Mouse (Mus musculus): ENCODE results near the gene Rdm1. TPM values are rescaled to one million over a fixed set of nuclear protein-coding genes. Genes with fewer than 3 reads are reported as not detected.
"Not testable (repeated sequence)": the region's sequence is repeated elsewhere in the genome, so short reads cannot be mapped to it uniquely, and the experiment has no call there.

Rdm1 gene
- 33.1 and 33.4 TPM in 2 replicates for polyA plus RNA-seq (2014; fragmentation: Nextera tagmentation; extraction: Ambion mirVana)

DNA sequence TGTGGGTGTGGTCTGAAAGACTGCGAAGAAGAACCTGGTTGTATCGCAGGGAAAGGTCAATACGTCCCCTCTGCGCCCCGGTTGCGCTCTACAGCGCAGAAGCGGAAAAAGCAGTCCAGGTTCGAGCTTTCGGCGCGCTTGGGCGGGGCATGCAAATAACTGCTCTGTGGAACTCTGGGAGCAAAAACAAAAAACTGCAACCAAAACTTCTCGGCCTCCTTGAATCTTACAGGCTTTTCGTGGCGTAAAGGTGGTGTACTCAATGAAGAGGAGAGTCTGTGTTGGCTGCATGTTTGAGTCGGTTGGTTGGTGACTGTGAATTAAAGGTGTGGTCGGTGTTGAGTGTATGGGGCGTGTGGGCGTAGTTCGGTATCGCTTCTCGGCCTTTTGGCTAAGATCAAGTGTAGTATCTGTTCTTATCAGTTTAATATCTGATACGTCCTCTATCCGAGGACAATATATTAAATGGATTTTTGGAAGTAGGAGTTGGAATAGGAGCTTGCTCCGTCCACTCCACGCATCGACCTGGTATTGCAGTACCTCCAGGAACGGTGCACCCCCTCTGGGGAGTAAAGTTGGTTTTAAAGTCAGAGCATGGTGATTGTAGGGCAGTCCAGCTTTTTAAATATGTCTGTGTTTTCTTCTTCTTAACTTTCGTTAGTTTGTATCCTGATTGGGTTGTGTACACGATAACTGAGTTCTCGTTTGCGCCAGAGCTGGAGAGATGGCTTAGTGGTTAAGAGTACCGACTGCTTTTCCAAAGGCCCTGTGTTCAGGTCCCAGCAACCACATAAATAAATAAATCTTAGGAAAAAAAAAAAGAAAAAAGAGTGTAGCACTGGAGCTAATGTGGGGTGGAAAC, at the start of gene Rdm1:
Rdm1 (plus strand) TSS at position 201 of the 862 bp plus-strand sequence.
- Histone ChIP-seq H3K27ac (ENCODE audit: low read depth) (peak within 1 kb of the TSS; percentile 98), H3K4me2 (peak within 1 kb of the TSS; percentile 85), H3K9ac (peak within 1 kb of the TSS; percentile 65), H3K36me3 (ENCODE audit: insufficient read depth) (no peaks in the 10 kb centered on the region), H3K27me3 (ENCODE audit: insufficient read depth, low read length) (no peaks in the 10 kb centered on the region), H3K4me3 (ENCODE audit: low read depth, low read length) (peak within 1 kb of the TSS; percentile 49), H3K4me1 (ENCODE audit: insufficient read depth) (no peaks in the 10 kb centered on the region), H3K9me3 (ENCODE audit: low read depth, low read length) (no peaks in the 10 kb centered on the region)
- DNase-seq (peak; percentile 93), ATAC-seq (ENCODE audit: insufficient read depth) (peak; percentile 95)
- WGBS: under 1% methylated on average over 33 of the region's 34 CpGs
- TF ChIP-seq CTCF (IDR thresholded peaks at IDR 0.05; ENCODE audit: low read depth): peak; percentile 8; the same call in 1 of the 2 replicates

DNA sequence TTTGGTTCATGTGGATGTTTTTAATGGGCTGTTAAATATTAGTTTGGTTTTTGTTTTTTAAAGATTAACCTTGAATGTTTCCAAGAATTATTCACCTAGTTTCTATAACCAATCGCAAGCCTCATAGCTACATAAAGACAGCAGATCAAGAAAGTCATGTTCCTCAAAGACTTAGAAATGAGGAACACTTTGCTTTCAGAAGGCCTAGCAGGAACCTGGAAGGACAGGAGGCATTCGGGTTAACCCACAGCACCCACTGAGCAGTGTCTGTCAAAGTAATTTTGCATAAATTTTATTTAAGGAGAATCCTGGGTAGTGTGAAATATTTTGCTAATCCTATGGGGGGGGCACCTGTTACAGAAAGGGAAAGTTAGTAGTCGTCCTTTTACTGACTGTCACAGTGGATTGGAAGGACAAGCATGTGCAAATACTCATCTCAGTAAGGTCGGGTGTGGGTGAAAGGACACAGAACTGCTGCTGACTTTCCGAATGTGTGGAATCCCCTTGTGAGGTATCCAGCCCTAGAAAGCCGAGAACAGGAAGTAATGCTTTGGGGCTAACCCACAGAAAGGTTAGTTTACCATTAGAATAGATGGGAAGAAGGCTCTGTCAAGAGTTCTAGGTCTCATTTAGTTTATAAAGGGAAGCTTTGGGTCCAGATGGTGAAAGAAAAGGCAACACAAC, 45.8 kb upstream of the Rdm1 start:
- H3K4me2 ChIP-seq: no peak overlapping the region
- H3K9me3 ChIP-seq (ENCODE audit: low read depth, low read length): no peaks in the 10 kb centered on the region
- no peak for TF ChIP-seq CTCF (IDR thresholded peaks at IDR 0.05; ENCODE audit: low read depth)
- 61% methylated on average over 6 of the region's 6 CpGs for WGBS
- peaks cover 39% of the 10 kb centered on the region for H3K36me3 ChIP-seq (ENCODE audit: insufficient read depth)
- H3K4me1 ChIP-seq (ENCODE audit: insufficient read depth): no peaks in the 10 kb centered on the region
- no peak for DNase-seq
- no peak overlapping the region for H3K9ac ChIP-seq
- H3K4me3 ChIP-seq (ENCODE audit: low read depth, low read length): no peak overlapping the region
- no peak overlapping the region for H3K27ac ChIP-seq (ENCODE audit: low read depth)
- H3K27me3 ChIP-seq (ENCODE audit: insufficient read depth, low read length): no peaks in the 10 kb centered on the region
- ATAC-seq (ENCODE audit: insufficient read depth): no peak

DNA sequence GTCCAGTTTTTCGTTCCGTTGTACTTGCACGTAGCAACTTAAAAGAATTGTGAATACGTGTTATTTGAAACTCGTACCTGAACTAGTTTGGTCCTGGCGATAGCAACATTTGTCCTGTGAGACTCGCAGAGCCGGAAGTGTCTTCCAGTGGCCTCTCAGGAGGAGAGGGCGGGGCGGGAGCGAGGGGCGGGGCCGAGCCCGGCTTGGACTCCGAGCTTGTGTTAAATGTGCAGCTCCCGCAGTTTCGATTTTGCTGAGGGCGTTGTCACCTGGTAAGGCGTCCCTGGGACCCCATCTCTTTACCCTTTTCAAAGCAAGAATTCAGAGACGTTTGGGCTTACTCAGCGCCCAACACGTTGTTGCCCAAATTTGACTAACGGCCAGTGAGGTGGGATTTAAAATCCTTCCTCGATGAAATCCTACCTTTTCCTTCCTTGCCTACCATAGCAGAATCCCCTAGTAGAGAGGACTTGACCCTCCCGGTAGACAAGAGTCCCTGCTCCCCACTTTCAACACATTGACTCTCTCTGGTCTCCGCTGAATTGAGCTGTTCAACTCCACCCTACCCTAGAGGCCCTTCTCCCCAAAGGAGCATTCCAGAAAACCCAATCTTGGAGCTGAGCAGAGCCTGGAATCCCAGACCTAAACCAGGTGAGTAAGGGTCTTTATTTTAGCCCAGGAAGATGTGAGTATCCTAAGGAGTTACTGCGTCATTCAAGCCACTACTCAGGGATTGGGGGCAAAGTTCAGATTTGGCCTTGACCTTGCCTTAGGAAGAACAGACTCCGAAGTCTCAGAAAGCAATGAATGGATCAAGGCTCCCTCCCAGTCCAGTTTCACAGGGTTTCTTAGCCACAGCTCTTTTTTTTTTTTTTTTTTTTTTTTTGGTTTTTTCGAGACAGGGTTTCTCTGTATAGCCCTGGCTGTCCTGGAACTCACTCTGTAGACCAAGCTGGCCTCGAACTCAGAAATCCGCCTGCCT, 44.6 kb upstream of the Rdm1 start, which contains the start of gene Tmem106a:
Tmem106a (plus strand) TSS at position 189 of the 982 bp plus-strand sequence.
- 17% methylated on average over 30 of the region's 31 CpGs for WGBS
- H3K4me2 ChIP-seq: peak within 1 kb of the TSS; percentile 68
- H3K27ac ChIP-seq (ENCODE audit: low read depth): no peak within 1 kb of the TSS
- no peaks in the 10 kb centered on the region for H3K27me3 ChIP-seq (ENCODE audit: insufficient read depth, low read length)
- peak within 1 kb of the TSS; percentile 45 for H3K4me3 ChIP-seq (ENCODE audit: low read depth, low read length)
- peak within 1 kb of the TSS; percentile 53 for H3K9ac ChIP-seq
- ATAC-seq (ENCODE audit: insufficient read depth) (peak; percentile 74), DNase-seq (peak; percentile 84)
- H3K4me1 ChIP-seq (ENCODE audit: insufficient read depth): no peaks in the 10 kb centered on the region
- no peak for TF ChIP-seq CTCF (IDR thresholded peaks at IDR 0.05; ENCODE audit: low read depth)
- H3K36me3 ChIP-seq (ENCODE audit: insufficient read depth): peaks cover 28% of the 10 kb centered on the region
- H3K9me3 ChIP-seq (ENCODE audit: low read depth, low read length): no peaks in the 10 kb centered on the region

DNA sequence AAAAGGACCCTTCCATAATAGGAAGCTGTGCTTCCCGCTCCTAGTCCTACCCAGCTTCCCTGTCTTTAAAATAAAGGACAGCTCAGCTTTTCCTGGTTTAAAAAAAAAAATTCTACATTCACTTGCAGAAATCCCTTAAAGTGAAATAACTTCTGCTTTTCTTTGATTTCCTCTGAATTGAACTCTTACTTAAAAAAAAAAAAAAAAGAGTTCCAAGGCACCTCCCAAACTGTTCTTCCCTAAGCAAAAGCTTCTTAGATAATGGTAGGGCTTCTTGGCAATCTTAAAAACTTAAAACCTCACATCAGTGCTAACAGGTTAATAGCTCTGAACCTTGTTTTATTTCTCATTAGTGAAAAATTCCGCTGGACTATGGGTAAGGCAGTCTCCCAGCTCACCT, 43.8 kb upstream of the Rdm1 start:
- no peak for ATAC-seq (ENCODE audit: insufficient read depth)
- Histone ChIP-seq H3K4me1 (ENCODE audit: insufficient read depth) (no peaks in the 10 kb centered on the region), H3K9me3 (ENCODE audit: low read depth, low read length) (no peaks in the 10 kb centered on the region), H3K4me2 (no peak overlapping the region), H3K27me3 (ENCODE audit: insufficient read depth, low read length) (no peaks in the 10 kb centered on the region), H3K9ac (no peak overlapping the region), H3K27ac (ENCODE audit: low read depth) (no peak overlapping the region), H3K4me3 (ENCODE audit: low read depth, low read length) (no peak overlapping the region), H3K36me3 (ENCODE audit: insufficient read depth) (peaks cover 19% of the 10 kb centered on the region)
- DNase-seq: no peak
- 86% methylated on average over 2 of the region's 2 CpGs for WGBS
- no peak for TF ChIP-seq CTCF (IDR thresholded peaks at IDR 0.05; ENCODE audit: low read depth)

DNA sequence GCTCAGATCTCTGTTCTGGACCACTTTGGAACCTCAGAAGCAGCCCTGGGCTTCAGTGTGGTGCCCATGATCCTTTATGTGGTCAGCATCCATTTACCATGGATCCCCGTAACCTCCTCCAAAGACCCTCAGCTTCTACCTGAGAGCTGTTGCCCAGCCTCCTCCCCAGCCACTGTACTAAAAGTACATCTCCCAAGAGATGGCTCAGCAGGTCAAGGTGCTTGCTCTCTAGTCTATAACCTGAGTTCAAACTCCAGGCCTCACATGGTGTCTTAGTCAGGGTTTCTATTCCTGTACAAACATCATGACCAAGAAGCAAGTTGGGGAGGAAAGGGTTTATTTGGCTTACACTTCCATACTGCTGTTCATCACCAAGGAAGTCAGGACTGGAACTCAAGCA, 42.0 kb upstream of the Rdm1 start:
- not testable (repeated sequence) for H3K9ac ChIP-seq; DNase-seq; H3K27me3 ChIP-seq (ENCODE audit: insufficient read depth, low read length); H3K4me1 ChIP-seq (ENCODE audit: insufficient read depth); ATAC-seq (ENCODE audit: insufficient read depth); H3K9me3 ChIP-seq (ENCODE audit: low read depth, low read length); H3K27ac ChIP-seq (ENCODE audit: low read depth); H3K4me2 ChIP-seq; H3K4me3 ChIP-seq (ENCODE audit: low read depth, low read length); H3K36me3 ChIP-seq (ENCODE audit: insufficient read depth)
- WGBS: 96% methylated on average over 1 of the region's 1 CpGs

DNA sequence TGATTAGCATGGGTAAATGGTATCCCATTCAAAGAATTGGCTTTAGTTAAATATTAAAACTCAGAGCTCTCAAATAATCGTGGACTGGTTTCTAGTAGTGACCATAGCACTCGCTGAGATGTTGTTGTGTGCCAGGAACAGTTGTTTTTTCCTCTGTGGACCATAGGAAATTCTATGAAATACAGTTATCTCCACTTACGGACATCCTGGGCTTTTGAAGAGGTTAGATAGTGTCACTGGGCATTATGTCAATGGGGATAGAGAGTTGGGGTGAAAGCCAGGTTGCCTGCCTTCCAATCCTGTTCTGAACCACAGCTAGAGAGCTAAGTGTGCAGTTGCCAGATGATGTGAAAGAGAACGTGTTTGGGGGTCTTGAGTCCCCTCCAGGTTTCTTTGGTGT, 41.2 kb upstream of the Rdm1 start:
- H3K9me3 ChIP-seq (ENCODE audit: low read depth, low read length): no peaks in the 10 kb centered on the region
- 70% methylated on average over 4 of the region's 4 CpGs for WGBS
- ATAC-seq (ENCODE audit: insufficient read depth) (no peak), DNase-seq (no peak)
- H3K4me1 ChIP-seq (ENCODE audit: insufficient read depth): no peaks in the 10 kb centered on the region
- TF ChIP-seq CTCF (IDR thresholded peaks at IDR 0.05; ENCODE audit: low read depth): no peak
- peaks cover 4% of the 10 kb centered on the region; the same call in 1 of the 2 replicates for H3K36me3 ChIP-seq (ENCODE audit: insufficient read depth)
- no peaks in the 10 kb centered on the region for H3K27me3 ChIP-seq (ENCODE audit: insufficient read depth, low read length)
- H3K9ac ChIP-seq: no peak overlapping the region
- no peak overlapping the region for H3K4me2 ChIP-seq
- no peak overlapping the region for H3K4me3 ChIP-seq (ENCODE audit: low read depth, low read length)
- H3K27ac ChIP-seq (ENCODE audit: low read depth): no peak overlapping the region
